Mouse (Mus musculus): ENCODE results near the gene Grb14. TPM values are rescaled to one million over a fixed set of nuclear protein-coding genes. Genes with fewer than 3 reads are reported as not detected.

Grb14 gene
- polyA plus RNA-seq, 1 experiment from 2014 or later = 6.8 TPM

DNA sequence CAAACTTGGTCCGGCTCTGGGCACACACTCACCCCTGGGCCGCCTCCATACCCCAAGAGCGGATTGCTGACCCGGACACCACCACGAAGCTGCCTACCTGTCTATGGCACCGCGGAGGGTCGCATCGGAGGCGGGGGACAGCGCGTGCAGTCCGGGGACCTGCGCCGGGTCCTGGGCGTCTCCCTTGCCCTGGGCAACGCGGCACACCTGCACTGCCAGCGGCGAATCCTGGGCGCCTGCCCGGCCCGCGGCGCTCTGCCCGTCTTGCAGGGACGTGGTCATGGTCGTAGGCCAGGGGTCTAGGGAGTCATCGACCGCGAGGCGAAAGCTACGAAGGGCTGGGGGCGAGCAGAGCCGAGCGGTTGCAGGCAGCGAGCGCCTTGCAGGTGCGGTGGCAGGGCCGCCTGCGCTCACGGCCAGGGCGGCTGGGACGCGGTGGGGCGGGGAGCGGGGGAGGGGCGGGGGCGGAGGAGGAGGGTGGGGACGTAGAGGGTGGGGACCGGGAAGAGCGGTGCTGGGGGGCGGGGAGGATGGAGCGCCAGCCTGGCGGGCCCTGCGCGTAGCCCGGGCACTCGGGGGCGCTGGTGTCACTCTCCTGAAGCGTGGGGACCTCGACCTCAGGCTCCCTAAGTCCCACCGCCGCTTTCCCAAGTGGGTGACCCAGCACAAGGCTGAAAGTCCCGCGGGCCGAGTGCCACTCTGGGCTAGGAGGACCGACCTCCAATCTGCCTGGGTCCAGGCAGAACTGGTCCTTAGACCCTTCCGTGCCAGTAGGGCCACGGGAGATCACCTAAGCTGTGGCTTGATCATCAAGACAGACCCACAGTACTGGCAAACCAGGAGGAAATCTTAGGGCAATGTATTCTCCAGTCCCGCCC, 2.2 kb downstream of the Grb14 start:
- Histone ChIP-seq H3K4me3 (ENCODE audit: low read depth, low read length) (peak overlapping the region; percentile 68), H3K27ac (ENCODE audit: low read depth, low read length) (no peak overlapping the region), H3K36me3 (ENCODE audit: control insufficient read depth, insufficient read depth, low read length) (no peaks in the 10 kb centered on the region), H3K9ac (ENCODE audit: low read length) (peak overlapping the region; percentile 65), H3K4me2 (peak overlapping the region; percentile 97), H3K4me1 (ENCODE audit: control insufficient read depth, insufficient read depth, low read length) (peaks cover 3% of the 10 kb centered on the region; the same call in 1 of the 2 replicates), H3K27me3 (ENCODE audit: control insufficient read depth, insufficient read depth, low read length) (peaks cover 4% of the 10 kb centered on the region; the same call in 1 of the 2 replicates), H3K9me3 (ENCODE audit: control insufficient read depth, low read length) (no peaks in the 10 kb centered on the region)
- DNase-seq (ENCODE audit: low spot score, missing footprints) (peak; percentile 94), ATAC-seq (ENCODE audit: low FRiP score) (peak; percentile 91)
- under 1% methylated on average over 55 of the region's 71 CpGs for WGBS

DNA sequence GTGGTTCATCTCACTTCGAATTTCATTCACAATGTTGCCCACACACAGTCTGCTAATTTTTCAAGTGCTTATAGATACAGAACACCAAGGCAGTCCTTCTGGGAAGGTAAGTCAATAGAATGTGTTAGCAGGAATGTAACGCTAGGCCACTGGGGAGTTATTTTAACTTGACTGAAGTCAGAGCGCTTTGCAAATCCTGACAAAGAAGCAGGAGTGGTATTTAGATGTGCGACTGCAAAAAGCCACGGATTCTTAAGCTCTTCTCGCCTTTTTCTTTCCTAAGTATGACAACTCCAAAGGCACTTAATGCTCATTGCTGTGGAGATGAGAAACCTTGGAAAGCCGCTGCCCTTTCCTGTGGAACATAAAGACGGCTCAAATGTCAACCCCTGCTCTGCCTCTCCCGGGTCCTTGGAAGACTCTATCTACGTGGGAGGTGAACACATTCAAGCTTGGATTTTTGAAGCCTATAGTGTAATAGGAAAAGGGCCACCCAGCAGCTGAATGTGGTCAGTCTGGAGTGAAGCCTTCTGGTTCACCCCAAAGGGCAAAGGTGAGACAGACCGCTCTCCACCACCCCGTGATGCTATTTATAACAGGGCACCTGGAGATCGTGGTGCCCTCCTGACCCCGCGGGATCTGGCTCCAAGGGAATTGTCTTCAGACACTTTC, 3.0 kb downstream of the Grb14 start:
- no peaks in the 10 kb centered on the region for H3K9me3 ChIP-seq (ENCODE audit: control insufficient read depth, low read length)
- peak overlapping the region; percentile 68 for H3K4me3 ChIP-seq (ENCODE audit: low read depth, low read length)
- H3K9ac ChIP-seq (ENCODE audit: low read length) = peak overlapping the region; percentile 65
- ATAC-seq (ENCODE audit: low FRiP score) (peak; percentile 34; the same call in 1 of the 2 replicates), DNase-seq (ENCODE audit: low spot score, missing footprints) (peak; percentile 92)
- H3K27me3 ChIP-seq (ENCODE audit: control insufficient read depth, insufficient read depth, low read length) = peaks cover 4% of the 10 kb centered on the region; the same call in 1 of the 2 replicates
- no peak overlapping the region for H3K27ac ChIP-seq (ENCODE audit: low read depth, low read length)
- H3K4me1 ChIP-seq (ENCODE audit: control insufficient read depth, insufficient read depth, low read length) = peaks cover 3% of the 10 kb centered on the region; the same call in 1 of the 2 replicates
- H3K36me3 ChIP-seq (ENCODE audit: control insufficient read depth, insufficient read depth, low read length) = no peaks in the 10 kb centered on the region
- H3K4me2 ChIP-seq = peak overlapping the region; percentile 97
- 9% methylated on average over 15 of the region's 15 CpGs for WGBS

DNA sequence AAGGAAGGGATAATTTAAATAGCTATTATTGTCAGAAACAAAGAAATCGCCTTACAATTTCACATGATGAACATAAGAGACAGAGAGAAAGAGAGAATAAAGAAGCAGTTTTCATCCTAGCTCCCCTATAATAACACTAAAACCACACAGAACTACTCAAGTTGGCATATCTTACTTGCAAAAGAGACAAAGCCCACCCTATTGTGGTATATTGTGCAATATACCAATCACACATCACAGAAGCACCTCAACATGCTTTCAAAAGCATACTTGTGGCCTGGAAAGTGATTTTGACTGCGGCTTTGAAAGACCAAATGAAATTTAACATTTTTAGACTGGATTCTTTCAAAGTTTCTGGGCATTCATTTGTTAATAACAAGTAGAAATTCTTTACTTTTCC, 7.4 kb downstream of the Grb14 start:
- peaks cover 4% of the 10 kb centered on the region; the same call in 1 of the 2 replicates for H3K27me3 ChIP-seq (ENCODE audit: control insufficient read depth, insufficient read depth, low read length)
- 90% methylated on average over 2 of the region's 2 CpGs for WGBS
- H3K4me3 ChIP-seq (ENCODE audit: low read depth, low read length) = no peak overlapping the region
- DNase-seq (ENCODE audit: low spot score, missing footprints) = peak; percentile 35
- H3K27ac ChIP-seq (ENCODE audit: low read depth, low read length) = no peak overlapping the region
- H3K9ac ChIP-seq (ENCODE audit: low read length) = no peak overlapping the region
- H3K36me3 ChIP-seq (ENCODE audit: control insufficient read depth, insufficient read depth, low read length) = no peaks in the 10 kb centered on the region
- H3K4me2 ChIP-seq = no peak overlapping the region
- no peaks in the 10 kb centered on the region for H3K9me3 ChIP-seq (ENCODE audit: control insufficient read depth, low read length)
- peaks cover 3% of the 10 kb centered on the region; the same call in 1 of the 2 replicates for H3K4me1 ChIP-seq (ENCODE audit: control insufficient read depth, insufficient read depth, low read length)
- no peak for ATAC-seq (ENCODE audit: low FRiP score)

DNA sequence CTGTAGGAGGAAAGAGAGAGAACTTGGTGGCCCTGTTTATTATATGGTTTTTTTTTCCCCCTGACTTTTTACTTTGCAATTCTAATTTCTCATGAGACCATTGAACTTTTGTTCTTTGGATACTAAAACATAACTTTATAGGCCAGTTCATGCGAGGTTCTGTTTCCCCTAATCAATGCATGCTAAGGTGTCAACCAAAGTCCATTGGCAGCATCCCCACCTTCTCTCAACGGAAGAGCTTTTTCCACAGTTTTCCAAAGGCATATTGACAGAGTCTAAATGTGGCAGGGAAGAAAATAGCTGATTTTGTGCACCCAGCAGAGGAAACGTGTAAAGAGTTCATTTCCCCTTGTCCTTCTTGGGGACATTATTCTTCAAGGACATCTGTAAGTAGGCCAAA, 10.2 kb downstream of the Grb14 start:
- H3K4me2 ChIP-seq = no peak overlapping the region
- H3K36me3 ChIP-seq (ENCODE audit: control insufficient read depth, insufficient read depth, low read length) = no peaks in the 10 kb centered on the region
- H3K27me3 ChIP-seq (ENCODE audit: control insufficient read depth, insufficient read depth, low read length) = no peaks in the 10 kb centered on the region
- H3K9me3 ChIP-seq (ENCODE audit: control insufficient read depth, low read length) = no peaks in the 10 kb centered on the region
- 93% methylated on average over 3 of the region's 3 CpGs for WGBS
- DNase-seq (ENCODE audit: low spot score, missing footprints) (peak; percentile 8), ATAC-seq (ENCODE audit: low FRiP score) (no peak)
- no peaks in the 10 kb centered on the region for H3K4me1 ChIP-seq (ENCODE audit: control insufficient read depth, insufficient read depth, low read length)
- no peak overlapping the region for H3K9ac ChIP-seq (ENCODE audit: low read length)
- H3K27ac ChIP-seq (ENCODE audit: low read depth, low read length) = no peak overlapping the region
- no peak overlapping the region for H3K4me3 ChIP-seq (ENCODE audit: low read depth, low read length)

DNA sequence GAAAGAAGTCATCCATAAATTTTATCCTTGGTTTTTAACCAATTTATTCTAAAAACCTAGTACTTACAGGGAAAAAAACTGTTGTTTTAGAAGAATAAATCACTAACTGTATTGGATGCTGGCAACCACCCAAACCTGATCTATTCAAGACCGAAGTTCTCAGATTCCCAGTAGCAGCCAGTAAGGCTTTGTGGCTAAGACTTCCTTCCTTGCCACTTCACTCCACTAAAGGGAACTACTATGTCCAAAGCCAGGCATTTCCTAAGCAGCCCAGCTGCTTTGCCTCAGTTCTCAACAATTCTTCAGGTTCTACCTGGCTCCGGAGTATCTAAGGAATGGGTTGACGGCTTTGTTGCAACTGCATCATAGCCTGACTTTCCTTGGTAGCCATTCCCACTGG, 14.7 kb downstream of the Grb14 start:
- ATAC-seq (ENCODE audit: low FRiP score) (no peak), DNase-seq (ENCODE audit: low spot score, missing footprints) (no peak)
- Histone ChIP-seq H3K4me3 (ENCODE audit: low read depth, low read length) (no peak overlapping the region), H3K27me3 (ENCODE audit: control insufficient read depth, insufficient read depth, low read length) (no peaks in the 10 kb centered on the region), H3K27ac (ENCODE audit: low read depth, low read length) (no peak overlapping the region), H3K36me3 (ENCODE audit: control insufficient read depth, insufficient read depth, low read length) (no peaks in the 10 kb centered on the region), H3K4me1 (ENCODE audit: control insufficient read depth, insufficient read depth, low read length) (no peaks in the 10 kb centered on the region), H3K9ac (ENCODE audit: low read length) (no peak overlapping the region), H3K9me3 (ENCODE audit: control insufficient read depth, low read length) (no peaks in the 10 kb centered on the region), H3K4me2 (no peak overlapping the region)
- 95% methylated on average over 3 of the region's 3 CpGs for WGBS

DNA sequence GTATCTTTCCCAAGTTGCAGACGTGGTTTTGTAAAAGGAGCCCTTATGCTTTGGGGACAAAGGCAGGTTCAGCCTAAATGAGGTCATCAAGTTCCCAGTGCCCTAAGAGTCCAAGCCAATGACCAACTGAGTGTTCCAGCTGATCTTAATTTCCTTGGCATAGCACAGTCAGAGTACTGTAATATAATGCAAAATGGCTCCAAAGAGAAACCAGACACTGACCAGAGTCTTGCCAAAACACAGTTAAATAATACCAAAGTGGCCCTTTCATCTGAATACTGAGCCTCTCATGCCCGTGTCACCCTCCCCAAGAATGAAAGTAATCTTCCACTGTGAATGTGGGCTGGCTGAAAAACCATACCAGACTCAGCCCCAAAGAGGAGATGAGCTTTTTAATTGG, 17.4 kb downstream of the Grb14 start:
- no peaks in the 10 kb centered on the region for H3K4me1 ChIP-seq (ENCODE audit: control insufficient read depth, insufficient read depth, low read length)
- H3K9ac ChIP-seq (ENCODE audit: low read length) = no peak overlapping the region
- DNase-seq (ENCODE audit: low spot score, missing footprints) (no peak), ATAC-seq (ENCODE audit: low FRiP score) (no peak)
- H3K27ac ChIP-seq (ENCODE audit: low read depth, low read length) = no peak overlapping the region
- WGBS = 57% methylated on average over 2 of the region's 2 CpGs
- H3K36me3 ChIP-seq (ENCODE audit: control insufficient read depth, insufficient read depth, low read length) = no peaks in the 10 kb centered on the region
- no peaks in the 10 kb centered on the region for H3K27me3 ChIP-seq (ENCODE audit: control insufficient read depth, insufficient read depth, low read length)
- H3K4me3 ChIP-seq (ENCODE audit: low read depth, low read length) = no peak overlapping the region
- no peaks in the 10 kb centered on the region for H3K9me3 ChIP-seq (ENCODE audit: control insufficient read depth, low read length)
- H3K4me2 ChIP-seq = no peak overlapping the region

DNA sequence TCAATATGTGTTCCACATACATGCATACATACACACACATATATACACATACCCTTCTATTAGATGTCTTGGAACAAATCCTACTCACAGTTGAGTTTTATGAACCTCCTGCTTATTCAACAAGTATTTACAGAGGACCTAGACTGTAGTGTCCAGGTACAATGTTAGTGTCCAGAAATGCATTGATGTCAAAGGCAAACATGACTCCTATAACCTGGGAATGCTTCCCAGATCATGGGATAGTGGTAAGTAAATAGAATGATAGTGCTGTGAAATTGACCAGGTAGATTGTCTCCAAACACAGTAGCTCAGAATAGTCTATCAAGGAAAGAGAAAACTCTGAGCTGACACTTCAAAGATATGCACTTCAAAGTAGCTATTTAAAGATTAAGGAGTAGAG, 19.7 kb downstream of the Grb14 start:
- H3K4me2 ChIP-seq = no peak overlapping the region
- no peaks in the 10 kb centered on the region for H3K9me3 ChIP-seq (ENCODE audit: control insufficient read depth, low read length)
- H3K36me3 ChIP-seq (ENCODE audit: control insufficient read depth, insufficient read depth, low read length) = no peaks in the 10 kb centered on the region
- H3K4me3 ChIP-seq (ENCODE audit: low read depth, low read length) = no peak overlapping the region
- H3K9ac ChIP-seq (ENCODE audit: low read length) = no peak overlapping the region
- H3K4me1 ChIP-seq (ENCODE audit: control insufficient read depth, insufficient read depth, low read length) = no peaks in the 10 kb centered on the region
- DNase-seq (ENCODE audit: low spot score, missing footprints) (no peak), ATAC-seq (ENCODE audit: low FRiP score) (no peak)
- H3K27me3 ChIP-seq (ENCODE audit: control insufficient read depth, insufficient read depth, low read length) = no peaks in the 10 kb centered on the region
- H3K27ac ChIP-seq (ENCODE audit: low read depth, low read length) = no peak overlapping the region

DNA sequence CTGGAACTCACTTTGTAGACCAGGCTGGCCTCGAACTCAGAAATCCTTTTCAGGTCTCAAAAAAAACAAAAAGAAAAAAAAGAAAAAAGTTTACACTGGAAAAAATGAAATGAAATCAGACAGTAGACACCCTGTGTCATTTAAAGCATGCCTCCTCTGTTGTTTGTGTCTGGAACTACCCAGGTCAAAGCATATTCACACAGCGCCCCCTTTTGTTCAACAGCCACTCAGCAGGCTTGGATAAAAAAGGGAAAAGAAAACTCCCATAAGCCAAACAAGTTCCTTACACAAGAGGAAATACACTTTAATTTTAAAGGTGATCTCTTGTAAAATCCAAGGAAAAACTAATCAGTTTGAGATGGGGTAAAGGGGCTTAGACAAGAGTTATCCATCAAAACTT, 21.4 kb downstream of the Grb14 start:
- 51% methylated on average over 2 of the region's 2 CpGs for WGBS
- no peaks in the 10 kb centered on the region for H3K36me3 ChIP-seq (ENCODE audit: control insufficient read depth, insufficient read depth, low read length)
- H3K9ac ChIP-seq (ENCODE audit: low read length) = no peak overlapping the region
- H3K4me3 ChIP-seq (ENCODE audit: low read depth, low read length) = no peak overlapping the region
- no peak for ATAC-seq (ENCODE audit: low FRiP score)
- no peaks in the 10 kb centered on the region for H3K4me1 ChIP-seq (ENCODE audit: control insufficient read depth, insufficient read depth, low read length)
- H3K9me3 ChIP-seq (ENCODE audit: control insufficient read depth, low read length) = no peaks in the 10 kb centered on the region
- DNase-seq (ENCODE audit: low spot score, missing footprints) = no peak
- H3K27me3 ChIP-seq (ENCODE audit: control insufficient read depth, insufficient read depth, low read length) = no peaks in the 10 kb centered on the region
- H3K4me2 ChIP-seq = no peak overlapping the region
- H3K27ac ChIP-seq (ENCODE audit: low read depth, low read length) = no peak overlapping the region

DNA sequence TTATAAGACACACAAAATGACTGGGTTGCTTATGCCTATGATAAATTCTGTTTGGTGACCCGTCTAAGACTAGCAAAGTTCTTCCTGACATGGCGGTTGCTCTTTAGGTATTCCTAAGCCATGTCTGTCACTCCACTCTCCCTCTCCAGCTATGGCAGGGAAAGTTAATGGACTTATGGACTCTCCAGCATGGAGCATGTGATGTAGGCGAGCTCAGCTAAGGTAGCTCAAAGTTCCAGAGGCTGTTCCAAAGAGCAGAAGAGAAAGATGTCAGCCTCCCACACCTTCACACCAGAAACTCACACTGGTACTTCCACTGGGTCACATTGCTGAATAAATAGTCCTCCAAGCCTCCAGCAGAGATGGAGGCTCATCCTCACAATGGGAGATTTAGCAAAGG, 22.2 kb downstream of the Grb14 start:
- Histone ChIP-seq H3K9ac (ENCODE audit: low read length) (no peak overlapping the region), H3K27ac (ENCODE audit: low read depth, low read length) (no peak overlapping the region), H3K9me3 (ENCODE audit: control insufficient read depth, low read length) (no peaks in the 10 kb centered on the region), H3K27me3 (ENCODE audit: control insufficient read depth, insufficient read depth, low read length) (no peaks in the 10 kb centered on the region), H3K4me1 (ENCODE audit: control insufficient read depth, insufficient read depth, low read length) (no peaks in the 10 kb centered on the region), H3K4me3 (ENCODE audit: low read depth, low read length) (no peak overlapping the region), H3K4me2 (no peak overlapping the region), H3K36me3 (ENCODE audit: control insufficient read depth, insufficient read depth, low read length) (no peaks in the 10 kb centered on the region)
- DNase-seq (ENCODE audit: low spot score, missing footprints) (no peak), ATAC-seq (ENCODE audit: low FRiP score) (no peak)
- 88% methylated on average over 3 of the region's 3 CpGs for WGBS
